Mouse (Mus musculus): ENCODE results near the gene Olfr854.

The Olfr854 gene

GRCm38 (mm10) chr9:19567282-19567681, at the start of gene Olfr854:
Olfr854 (minus strand) TSS chr9:19567382.
- no peak for DNase-seq (ENCODE audit: low spot score in 2 of 2)

- DNase-seq (ENCODE audit: low spot score in 2 of 2): no peak
Observed at GRCm38 (mm10) chr9:19582317-19582716, 15.1 kb upstream of the Olfr854 start, which contains the start of gene Olfr855. Olfr855 (plus strand) TSS chr9:19582617.

- DNase-seq (ENCODE audit: low spot score in 2 of 2): no peak
Observed at GRCm38 (mm10) chr9:19540976-19541375, 26.2 kb downstream of the Olfr854 start, which contains the start of gene Olfr853. Olfr853 (minus strand) TSS chr9:19541076.

Data from heart, adult 9 months (tissue).